ENCODE assay signal across 8 mouse cellular contexts in genomic region chr7:97399960-97400715, GRCm38 (mm10). TPM values are rescaled to one million over a fixed set of nuclear protein-coding genes. Genes with fewer than 3 reads are reported as not detected.
A peak's percentile ranks its signal among the peaks of the same experiment; 100 is the strongest.
DNase-seq lines count a peak whose midpoint lies in the region; ATAC-seq and TF ChIP-seq lines count a peak whose summit lies in the region.

TSS of gene Ndufc2 (plus strand) at chr7:97400003.

- peaks cover 26% of the 10 kb centered on the region for H3K36me3 ChIP-seq in heart, embryonic 13.5 days
- H3K36me3 ChIP-seq in liver, postnatal 0 days (replicated peaks; ENCODE audit: insufficient read depth, low read length), result no peaks in the 10 kb centered on the region
- H3K36me3 ChIP-seq in neural tube, embryonic 14.5 days (ENCODE audit: control insufficient read depth, insufficient read depth, low read length), result no peaks in the 10 kb centered on the region

- ATAC-seq in erythroid progenitor cell, adult 5-6 weeks (replicated peaks; ENCODE audit: low FRiP score, poor library complexity, severe bottlenecking), result peak; percentile 93
- ATAC-seq in heart, embryonic 13.5 days (ENCODE audit: extremely low read depth, insufficient number of reproducible peaks, low FRiP score, low TSS enrichment), result peak; percentile 73; the same call in 1 of the 2 replicates
- ATAC-seq in liver, postnatal 0 days, result peak; percentile 93
- ATAC-seq in neural tube, embryonic 14.5 days (ENCODE audit: low read depth), result peak; percentile 97

- peak within 1 kb of the TSS; percentile 98 for H3K9ac ChIP-seq in heart, embryonic 13.5 days
- H3K9ac ChIP-seq in liver, postnatal 0 days (replicated peaks), result peak within 1 kb of the TSS; percentile 90
- peak within 1 kb of the TSS; percentile 90 for H3K9ac ChIP-seq in neural tube, embryonic 14.5 days (replicated peaks; ENCODE audit: low read depth, low read length)

- peak within 1 kb of the TSS; percentile 72 for H3K4me2 ChIP-seq in heart, embryonic 13.5 days
- peak within 1 kb of the TSS; percentile 70 for H3K4me2 ChIP-seq in liver, postnatal 0 days (ENCODE audit: low read depth, low read length)
- H3K4me2 ChIP-seq in neural tube, embryonic 14.5 days (ENCODE audit: low read depth, low read length), result peak within 1 kb of the TSS; percentile 81

- H3K27me3 ChIP-seq in heart, embryonic 13.5 days (replicated peaks), result no peaks in the 10 kb centered on the region
- no peaks in the 10 kb centered on the region for H3K27me3 ChIP-seq in liver, postnatal 0 days (ENCODE audit: insufficient read depth, low read length)
- H3K27me3 ChIP-seq in neural tube, embryonic 14.5 days (ENCODE audit: control insufficient read depth, insufficient read depth, low read length), result no peaks in the 10 kb centered on the region

- peak within 1 kb of the TSS; percentile 92 for H3K27ac ChIP-seq in heart, embryonic 13.5 days (replicated peaks)
- peak within 1 kb of the TSS; percentile 90 for H3K27ac ChIP-seq in liver, postnatal 0 days (ENCODE audit: low read depth)
- peak within 1 kb of the TSS; percentile 81 for H3K27ac ChIP-seq in neural tube, embryonic 14.5 days (ENCODE audit: low read depth, low read length)

- TF ChIP-seq EP300 in liver, postnatal 0 days (IDR thresholded peaks at IDR 0.05; ENCODE audit: low read depth), result no peak

- under 1% methylated on average over 54 of the region's 54 CpGs for whole genome bisulfite sequencing in heart, embryonic 13.5 days
- under 1% methylated on average over 54 of the region's 54 CpGs for WGBS in liver, postnatal 0 days (ENCODE audit: insufficient replicate concordance)
- under 1% methylated on average over 54 of the region's 54 CpGs for WGBS in neural tube, embryonic 14.5 days

- no peaks in the 10 kb centered on the region for H3K9me3 ChIP-seq in heart, embryonic 13.5 days
- H3K9me3 ChIP-seq in liver, postnatal 0 days (ENCODE audit: low read length), result no peaks in the 10 kb centered on the region
- no peaks in the 10 kb centered on the region for H3K9me3 ChIP-seq in neural tube, embryonic 14.5 days (ENCODE audit: control insufficient read depth, low read length)

- DNase-seq in CD8-positive naive resting alpha-beta T cell, adult 2 months (ENCODE audit: low read depth in 2 of 2, low spot score in 2 of 2), result peak; percentile 44 to 64
- DNase-seq in brain, embryonic 18.5 days (ENCODE audit: low read depth, low spot score), result peak; percentile 64
- DNase-seq in kidney, postnatal 10 days, result peak; percentile 87
- peak; percentile 85 for DNase-seq in liver, postnatal 0 days
- peak; percentile 82 for DNase-seq in testis, postnatal 10 days (ENCODE audit: low spot score)

- TF ChIP-seq CTCF in liver, postnatal 0 days (IDR thresholded peaks at IDR 0.05; ENCODE audit: low read depth), result no peak

- H3K4me1 ChIP-seq in heart, embryonic 13.5 days, result peaks cover 23% of the 10 kb centered on the region
- H3K4me1 ChIP-seq in liver, postnatal 0 days (ENCODE audit: insufficient read depth), result peaks cover 12% of the 10 kb centered on the region
- H3K4me1 ChIP-seq in neural tube, embryonic 14.5 days (ENCODE audit: control insufficient read depth, insufficient read depth, low read length), result peaks cover 14% of the 10 kb centered on the region

- peak within 1 kb of the TSS; percentile 90 for H3K4me3 ChIP-seq in heart, embryonic 13.5 days
- peak within 1 kb of the TSS; percentile 78 for H3K4me3 ChIP-seq in liver, postnatal 0 days (ENCODE audit: low read depth, low read length)
- H3K4me3 ChIP-seq in neural tube, embryonic 14.5 days (ENCODE audit: low read depth, low read length), result peak within 1 kb of the TSS; percentile 79

RNA-seq across cellular contexts. Expression of gene Ndufc2, which starts in this region (rescaled TPM):
- total RNA-seq in erythroid progenitor cell, adult 5-6 weeks (2015; ENCODE audit: low replicate concordance), result 77.1 and 89.3 TPM in 2 replicates
- 37.2 and 116 TPM in 2 replicates for total RNA-seq in erythroid progenitor cell, adult 5-6 weeks (2017; ENCODE audit: low replicate concordance)
- polyA plus RNA-seq in heart, embryonic 13.5 days (2015; fragmentation: Nextera tagmentation; extraction: Ambion mirVana), result 469 and 539 TPM in 2 replicates
- 323 and 339 TPM in 2 replicates for polyA plus RNA-seq in liver, postnatal 0 days (2015; fragmentation: Nextera tagmentation; extraction: Ambion mirVana)
- 490 and 530 TPM in 2 replicates for polyA plus RNA-seq in neural tube, embryonic 14.5 days (2014; fragmentation: Nextera tagmentation; extraction: Ambion mirVana)

Comparison
In these comparisons a context has a peak if more than half of its experiments do, and no peak if none do; other contexts are left out.
1. Peak in every context shown above with its lines: DNase-seq, ATAC-seq, H3K4me3 ChIP-seq and H3K27ac ChIP-seq.